Mouse (Mus musculus): ENCODE measurements around the gene Agap1. TPM values are rescaled to one million over a fixed set of nuclear protein-coding genes. Genes with fewer than 3 reads are reported as not detected.

Gene Agap1
- polyA plus RNA-seq, 1 experiment from 2014 or later = 8.5 TPM

DNA sequence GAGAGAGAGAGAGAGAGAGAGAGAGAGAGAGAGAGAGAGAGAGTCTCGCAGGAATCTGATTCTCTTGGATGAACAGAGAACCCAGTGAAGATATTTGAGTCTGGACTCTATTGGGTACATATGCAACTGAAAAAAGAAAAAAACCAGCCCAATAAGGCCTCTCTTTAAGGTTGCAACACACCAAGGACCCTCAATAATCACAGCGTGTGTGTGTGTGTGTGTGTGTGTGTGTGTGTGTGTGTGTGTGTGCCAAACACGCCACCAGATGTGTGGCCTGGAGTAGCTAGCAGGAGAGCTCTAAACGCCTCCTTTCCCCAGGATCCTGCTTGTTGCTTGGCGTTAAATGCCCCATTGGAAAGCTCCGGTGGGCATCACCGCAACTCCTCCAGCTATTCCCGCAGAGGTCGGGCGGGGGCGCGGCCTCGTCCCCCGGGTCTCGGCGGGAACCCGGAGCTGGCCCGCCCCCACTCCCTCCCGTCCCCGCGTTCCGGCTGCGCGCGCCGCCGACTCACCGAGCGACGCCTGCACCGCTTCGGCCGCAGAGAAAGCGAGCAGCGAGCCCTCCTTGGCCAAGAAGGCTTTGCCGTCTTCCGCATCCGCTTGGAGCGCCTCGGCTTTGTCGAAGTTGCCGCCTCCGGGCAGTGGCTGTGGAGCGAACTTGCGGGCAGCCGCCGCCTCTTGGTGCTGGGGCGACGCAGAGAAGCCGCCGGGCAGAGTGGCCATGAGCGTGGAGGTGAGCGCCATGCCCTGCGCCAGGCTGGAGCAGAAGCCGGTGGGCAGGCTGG, 475.3 kb downstream of the Agap1 start:
- H3K27me3 ChIP-seq (ENCODE audit: insufficient read depth, low read length) = peaks cover 93% of the 10 kb centered on the region
- no peak for TF ChIP-seq CTCF (IDR thresholded peaks at IDR 0.05; ENCODE audit: low read depth)
- no peak overlapping the region for H3K27ac ChIP-seq
- WGBS = under 1% methylated on average over 55 of the region's 55 CpGs
- peaks cover 28% of the 10 kb centered on the region; the same call in 1 of the 2 replicates for H3K4me1 ChIP-seq (replicated peaks; ENCODE audit: insufficient read depth, low read length)
- H3K4me2 ChIP-seq (ENCODE audit: low read length) = peak overlapping the region; percentile 55
- H3K9ac ChIP-seq (ENCODE audit: low read depth, low read length) = no peak overlapping the region
- no peaks in the 10 kb centered on the region for H3K9me3 ChIP-seq (replicated peaks; ENCODE audit: low read length)
- no peak for ATAC-seq (replicated peaks; ENCODE audit: low FRiP score, low read depth)
- peak overlapping the region; percentile 32 for H3K4me3 ChIP-seq (replicated peaks; ENCODE audit: low read depth, low read length)
- no peaks in the 10 kb centered on the region for H3K36me3 ChIP-seq (ENCODE audit: insufficient read depth, low read length)
- DNase-seq (ENCODE audit: low spot score) = no peak

DNA sequence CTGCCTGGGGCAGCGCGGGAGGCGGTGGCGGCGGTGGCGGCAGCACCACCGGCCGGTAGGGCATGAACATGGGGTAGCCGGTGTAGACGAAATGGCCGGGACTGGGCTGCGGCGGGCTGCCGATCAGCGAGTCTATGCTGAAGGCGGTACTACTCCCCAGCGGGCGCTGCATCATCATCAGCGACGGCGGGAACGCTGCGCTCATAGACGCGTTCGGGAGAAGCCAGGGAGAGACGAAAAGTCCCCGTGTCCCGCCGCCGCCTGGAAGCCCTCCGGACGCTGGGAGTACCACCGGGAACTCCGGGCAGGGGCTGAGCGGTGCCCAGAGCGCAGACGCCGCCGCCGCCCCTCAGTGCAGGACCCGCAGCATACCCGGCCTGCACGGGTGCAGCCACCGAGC, 475.9 kb downstream of the Agap1 start:
- Histone ChIP-seq H3K27me3 (ENCODE audit: insufficient read depth, low read length) (peaks cover 93% of the 10 kb centered on the region), H3K4me2 (ENCODE audit: low read length) (peak overlapping the region; percentile 55), H3K9ac (ENCODE audit: low read depth, low read length) (no peak overlapping the region), H3K9me3 (replicated peaks; ENCODE audit: low read length) (no peaks in the 10 kb centered on the region), H3K36me3 (ENCODE audit: insufficient read depth, low read length) (no peaks in the 10 kb centered on the region), H3K4me3 (replicated peaks; ENCODE audit: low read depth, low read length) (peak overlapping the region; percentile 32), H3K4me1 (replicated peaks; ENCODE audit: insufficient read depth, low read length) (peaks cover 28% of the 10 kb centered on the region; the same call in 1 of the 2 replicates), H3K27ac (no peak overlapping the region)
- no peak for TF ChIP-seq CTCF (IDR thresholded peaks at IDR 0.05; ENCODE audit: low read depth)
- no peak for DNase-seq (ENCODE audit: low spot score)
- WGBS = 3% methylated on average over 45 of the region's 45 CpGs
- ATAC-seq (replicated peaks; ENCODE audit: low FRiP score, low read depth) = no peak

DNA sequence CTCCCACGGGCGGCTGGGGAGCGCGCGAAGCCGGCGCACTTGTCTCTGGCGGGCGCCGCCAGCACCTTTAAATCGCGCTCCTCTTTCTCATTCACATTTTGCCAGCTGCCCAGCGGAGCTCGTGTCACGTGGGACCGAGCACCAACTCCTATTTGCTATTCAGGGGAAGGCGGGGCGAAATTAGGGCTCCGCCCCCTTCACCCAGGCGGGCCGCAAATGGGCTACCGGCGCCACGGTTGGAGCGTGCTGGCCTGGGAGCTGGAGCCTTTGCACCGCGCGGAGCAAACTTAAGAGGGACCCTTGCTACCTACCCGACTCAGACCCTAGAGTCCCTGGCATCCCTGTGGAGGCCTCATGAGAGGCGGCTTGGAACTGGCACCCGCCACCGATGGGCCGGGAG, 476.5 kb downstream of the Agap1 start, which contains the start of gene Gbx2:
Gene Gbx2, minus strand, starts transcription at position 60 of the 400 bp plus-strand sequence.
- Histone ChIP-seq H3K27ac (no peak within 1 kb of the TSS), H3K36me3 (ENCODE audit: insufficient read depth, low read length) (no peaks in the 10 kb centered on the region), H3K4me1 (replicated peaks; ENCODE audit: insufficient read depth, low read length) (peaks cover 28% of the 10 kb centered on the region; the same call in 1 of the 2 replicates), H3K9ac (ENCODE audit: low read depth, low read length) (no peak within 1 kb of the TSS), H3K4me3 (replicated peaks; ENCODE audit: low read depth, low read length) (peak within 1 kb of the TSS; percentile 32), H3K9me3 (replicated peaks; ENCODE audit: low read length) (no peaks in the 10 kb centered on the region), H3K27me3 (ENCODE audit: insufficient read depth, low read length) (peaks cover 95% of the 10 kb centered on the region), H3K4me2 (ENCODE audit: low read length) (peak within 1 kb of the TSS; percentile 55)
- no peak for TF ChIP-seq CTCF (IDR thresholded peaks at IDR 0.05; ENCODE audit: low read depth)
- ATAC-seq (replicated peaks; ENCODE audit: low FRiP score, low read depth) (peak; percentile 60; the same call in 1 of the 2 replicates), DNase-seq (ENCODE audit: low spot score) (peak; percentile 63)
- WGBS = under 1% methylated on average over 33 of the region's 33 CpGs

DNA sequence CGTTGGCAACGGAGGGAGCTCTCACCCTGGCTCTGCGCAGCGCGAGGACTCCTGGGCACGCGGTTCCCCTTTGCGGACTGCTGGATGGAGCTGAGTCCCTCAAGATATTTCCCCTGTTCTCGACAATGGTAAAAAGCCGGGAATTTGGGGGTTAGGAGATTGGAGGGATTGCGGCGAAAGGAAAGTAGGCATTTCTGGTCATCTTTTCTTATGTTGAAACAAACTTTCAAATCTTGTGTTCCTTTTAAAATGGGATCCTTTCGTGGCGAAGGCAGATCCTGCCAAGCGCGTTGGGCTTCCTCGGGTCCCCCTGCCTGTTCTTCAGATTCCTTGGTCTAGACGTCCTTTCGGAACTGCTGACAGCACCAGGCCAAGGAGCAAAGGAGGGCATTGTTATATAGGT, 477.4 kb downstream of the Agap1 start:
- no peak for DNase-seq (ENCODE audit: low spot score)
- Histone ChIP-seq H3K27ac (no peak overlapping the region), H3K9me3 (replicated peaks; ENCODE audit: low read length) (no peaks in the 10 kb centered on the region), H3K4me2 (ENCODE audit: low read length) (no peak overlapping the region), H3K4me3 (replicated peaks; ENCODE audit: low read depth, low read length) (no peak overlapping the region), H3K36me3 (ENCODE audit: insufficient read depth, low read length) (no peaks in the 10 kb centered on the region), H3K27me3 (ENCODE audit: insufficient read depth, low read length) (peaks cover 96% of the 10 kb centered on the region), H3K9ac (ENCODE audit: low read depth, low read length) (no peak overlapping the region), H3K4me1 (replicated peaks; ENCODE audit: insufficient read depth, low read length) (peaks cover 26% of the 10 kb centered on the region; the same call in 1 of the 2 replicates)
- ATAC-seq (replicated peaks; ENCODE audit: low FRiP score, low read depth) = no peak
- WGBS = 6% methylated on average over 19 of the region's 19 CpGs
- TF ChIP-seq CTCF (IDR thresholded peaks at IDR 0.05; ENCODE audit: low read depth) = no peak

DNA sequence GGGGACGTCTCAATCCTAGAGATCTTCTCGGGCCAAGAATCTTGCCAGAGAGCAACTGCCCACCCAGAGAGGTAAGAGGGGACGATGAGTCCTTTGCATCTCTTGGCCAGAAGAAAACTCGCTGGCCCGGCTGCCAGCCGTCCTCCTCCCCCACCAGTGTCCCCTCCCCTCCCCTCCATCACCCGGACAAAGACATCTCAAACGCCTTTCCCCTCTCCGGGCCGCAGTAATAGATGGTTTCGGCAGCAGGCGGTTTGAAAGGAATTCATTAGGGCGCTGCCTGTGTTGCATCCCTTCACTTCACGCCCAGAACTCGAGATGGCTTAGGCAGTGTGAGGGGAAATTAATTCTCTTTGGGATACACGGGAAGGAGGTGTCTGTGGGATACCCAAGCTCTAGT, 478.0 kb downstream of the Agap1 start:
- no peaks in the 10 kb centered on the region for H3K9me3 ChIP-seq (replicated peaks; ENCODE audit: low read length)
- no peak overlapping the region for H3K4me3 ChIP-seq (replicated peaks; ENCODE audit: low read depth, low read length)
- no peak overlapping the region for H3K4me2 ChIP-seq (ENCODE audit: low read length)
- H3K27me3 ChIP-seq (ENCODE audit: insufficient read depth, low read length) = peaks cover 93% of the 10 kb centered on the region
- peaks cover 24% of the 10 kb centered on the region; the same call in 1 of the 2 replicates for H3K4me1 ChIP-seq (replicated peaks; ENCODE audit: insufficient read depth, low read length)
- H3K9ac ChIP-seq (ENCODE audit: low read depth, low read length) = no peak overlapping the region
- no peak overlapping the region for H3K27ac ChIP-seq
- no peak for DNase-seq (ENCODE audit: low spot score)
- TF ChIP-seq CTCF (IDR thresholded peaks at IDR 0.05; ENCODE audit: low read depth) = no peak
- 3% methylated on average over 16 of the region's 16 CpGs for WGBS
- ATAC-seq (replicated peaks; ENCODE audit: low FRiP score, low read depth) = no peak
- no peaks in the 10 kb centered on the region for H3K36me3 ChIP-seq (ENCODE audit: insufficient read depth, low read length)

DNA sequence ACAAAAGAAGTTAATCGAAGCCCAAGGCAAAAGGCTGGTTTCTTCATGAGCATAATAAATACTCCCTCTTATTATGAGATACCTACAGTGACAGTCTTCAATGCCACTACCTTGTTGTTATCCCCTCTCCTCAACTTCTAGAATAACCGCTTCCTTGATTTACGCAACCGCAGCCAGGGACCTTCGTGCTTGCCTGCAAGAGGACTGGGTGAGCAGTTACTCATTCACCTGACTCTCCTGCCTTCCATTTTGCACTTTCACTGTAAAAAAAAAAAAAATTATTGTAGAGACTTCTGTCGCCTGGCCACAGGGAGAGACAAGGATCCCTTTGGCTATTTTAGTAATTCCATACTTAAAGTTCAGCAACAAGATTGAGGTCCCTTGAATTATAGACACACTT, 478.4 kb downstream of the Agap1 start:
- Histone ChIP-seq H3K27me3 (ENCODE audit: insufficient read depth, low read length) (peaks cover 89% of the 10 kb centered on the region), H3K9me3 (replicated peaks; ENCODE audit: low read length) (no peaks in the 10 kb centered on the region), H3K27ac (no peak overlapping the region), H3K36me3 (ENCODE audit: insufficient read depth, low read length) (no peaks in the 10 kb centered on the region), H3K9ac (ENCODE audit: low read depth, low read length) (no peak overlapping the region), H3K4me3 (replicated peaks; ENCODE audit: low read depth, low read length) (no peak overlapping the region), H3K4me1 (replicated peaks; ENCODE audit: insufficient read depth, low read length) (peaks cover 24% of the 10 kb centered on the region; the same call in 1 of the 2 replicates), H3K4me2 (ENCODE audit: low read length) (no peak overlapping the region)
- DNase-seq (ENCODE audit: low spot score) = no peak
- WGBS = 15% methylated on average over 6 of the region's 6 CpGs
- no peak for ATAC-seq (replicated peaks; ENCODE audit: low FRiP score, low read depth)
- no peak for TF ChIP-seq CTCF (IDR thresholded peaks at IDR 0.05; ENCODE audit: low read depth)

Measured in kidney, postnatal 0 days (tissue).